Mouse (Mus musculus) brain, embryonic 14.5 days (tissue): ENCODE measurements around the gene Grm7.

Experiments
- CTCF ChIP-seq: fragments of 200-500 bp; IDR thresholded peaks from 2 replicates; pipeline ENCODE4 v1.5.1; 2012; ENCODE audit warnings: inconsistent platforms, mild to moderate bottlenecking, moderate library complexity, borderline replicate concordance; ENCODE audit not compliant: insufficient read depth, insufficient read length; ENCODE audit errors: extremely low read depth
- POLR2A ChIP-seq: fragments of 200-500 bp; IDR thresholded peaks from 2 replicates; pipeline ENCODE4 v1.6.1; 2012; ENCODE audit warnings: mild to moderate bottlenecking, inconsistent platforms, borderline replicate concordance; ENCODE audit not compliant: poor library complexity, insufficient read depth, insufficient read length, severe bottlenecking; ENCODE audit errors: extremely low read depth

- TF ChIP-seq POLR2A: no peak
- no peak for TF ChIP-seq CTCF
These were observed 393.7 kb downstream of the Grm7 start for GRCm38 (mm10) chr6:111039099-111039498.
